In the genomic region with DNA sequence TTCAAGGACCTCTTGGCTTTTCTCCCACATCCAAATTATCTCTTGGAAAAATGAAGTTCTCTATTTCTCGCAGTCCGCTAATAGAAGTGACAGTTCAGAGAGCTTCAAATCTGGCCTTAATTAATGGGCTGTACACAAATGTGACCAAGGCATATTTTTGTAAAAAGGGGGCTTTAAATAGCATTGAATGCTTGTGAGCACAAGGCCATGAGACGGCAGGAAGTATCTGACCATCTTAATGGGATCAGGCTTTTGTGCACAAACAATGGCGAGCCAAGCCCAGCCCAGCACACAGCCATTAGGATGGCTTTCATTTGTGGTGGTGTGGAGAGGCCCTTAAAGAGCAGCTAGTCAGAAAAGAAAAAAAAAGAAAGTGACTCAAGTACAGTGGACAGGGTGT, we compare ENCODE assay signal across 22 mouse cellular contexts.
DNase-seq lines count a peak whose midpoint lies in the region; ATAC-seq and TF ChIP-seq lines count a peak whose summit lies in the region.
"Had no signal": no experiment of that assay in that cellular context is flagged by ENCODE, and none has a peak within 500 bp of the region (broad histone marks: within the 10 kb centered on the region; RNA-seq: fewer than 3 reads in every experiment).

No protein-coding gene starts in this region.

- TF ChIP-seq POLR2A in brain, embryonic 14.5 days (IDR thresholded peaks at IDR 0.05; ENCODE audit: borderline replicate concordance, extremely low read depth, insufficient read depth, insufficient read length, poor library complexity, severe bottlenecking): no peak

- H3K27me3 ChIP-seq in lung, embryonic 14.5 days (ENCODE audit: insufficient read depth, low read length): no peaks in the 10 kb centered on the region
- H3K27me3 ChIP-seq: embryonic facial prominence, embryonic 15.5 days; hindbrain, embryonic 15.5 days; Patski had no signal

- peaks cover 8% of the 10 kb centered on the region; the same call in 1 of the 2 replicates for H3K4me1 ChIP-seq in lung, embryonic 14.5 days (ENCODE audit: insufficient read depth)
- H3K4me1 ChIP-seq: heart, embryonic 10.5 days had no signal

- H3K9ac ChIP-seq in lung, embryonic 14.5 days: no peak overlapping the region
- H3K9ac ChIP-seq: embryonic facial prominence, embryonic 15.5 days; hindbrain, embryonic 15.5 days had no signal

- no peak overlapping the region for H3K4me3 ChIP-seq in lung, embryonic 14.5 days (ENCODE audit: low read depth, low read length)
- H3K4me3 ChIP-seq: embryonic facial prominence, embryonic 15.5 days; erythroblast, embryonic 14.5 days; heart, embryonic 10.5 days; hindbrain, embryonic 15.5 days had no signal

- peak overlapping the region; percentile 15; the same call in 1 of the 2 replicates for H3K27ac ChIP-seq in lung, embryonic 14.5 days (ENCODE audit: low read depth)
- H3K27ac ChIP-seq: embryonic facial prominence, embryonic 15.5 days; heart, embryonic 10.5 days; hindbrain, embryonic 15.5 days had no signal

- 35% methylated on average over 4 of the region's 4 CpGs for WGBS in lung, embryonic 14.5 days

- TF ChIP-seq CTCF in lung, embryonic 14.5 days (IDR thresholded peaks at IDR 0.05; ENCODE audit: low read depth): no peak
- no peak for TF ChIP-seq CTCF in brain, embryonic 14.5 days (IDR thresholded peaks at IDR 0.05; ENCODE audit: borderline replicate concordance, extremely low read depth, insufficient read depth, insufficient read length)

- H3K4me2 ChIP-seq in lung, embryonic 14.5 days: no peak overlapping the region
- H3K4me2 ChIP-seq: embryonic facial prominence, embryonic 15.5 days; hindbrain, embryonic 15.5 days had no signal

- no peaks in the 10 kb centered on the region for H3K9me3 ChIP-seq in lung, embryonic 14.5 days (ENCODE audit: low read depth, low read length)
- H3K9me3 ChIP-seq: embryonic facial prominence, embryonic 15.5 days; heart, embryonic 10.5 days; hindbrain, embryonic 15.5 days had no signal

- H3K36me3 ChIP-seq in lung, embryonic 14.5 days (ENCODE audit: insufficient read depth): no peaks in the 10 kb centered on the region
- H3K36me3 ChIP-seq: embryonic facial prominence, embryonic 15.5 days; heart, embryonic 10.5 days; hindbrain, embryonic 15.5 days had no signal

- peak; percentile 43 for DNase-seq in embryo, embryonic 10.5 days (ENCODE audit: low spot score)
- DNase-seq in embryo, embryonic 11 days: no peak
- peak; percentile 41 for DNase-seq in lung, embryonic 14.5 days
- no peak for DNase-seq in lung, adult 18-20 months
- peak; percentile 79 for DNase-seq in Muller cell, postnatal 12 days (ENCODE audit: inconsistent ontology term)
- DNase-seq in brain, embryonic 14.5 days (ENCODE audit: low read depth): peak; percentile 51
- no peak for DNase-seq in testis, postnatal 10 days (ENCODE audit: low spot score)
- DNase-seq in heart, postnatal 4 days: no peak
- DNase-seq: adrenal gland, postnatal 10 days; cerebellum, adult 18-20 months; cerebellum, adult 9-11 months; cerebellum, postnatal 36 days; gastrocnemius, postnatal 10 days; heart, adult 18-20 months; heart, postnatal 10 days had no signal

- ATAC-seq in lung, embryonic 14.5 days (ENCODE audit: insufficient read depth): no peak
- ATAC-seq: forebrain, embryonic 16.5 days; intestine, embryonic 16.5 days; Patski had no signal

Comparison
In these comparisons a context has a peak if more than half of its experiments do, and no peak if none do; other contexts are left out.
1. DNase-seq: peak in embryo, embryonic 10.5 days (single experiment), lung, embryonic 14.5 days (single experiment), Muller cell, postnatal 12 days (single experiment) and brain, embryonic 14.5 days (single experiment); none in embryo, embryonic 11 days (single experiment), lung, adult 18-20 months (0 of 2), testis, postnatal 10 days (single experiment) and heart, postnatal 4 days (single experiment).